In genomic region chr8:88853200-88853599, GRCm38 (mm10) we compare ENCODE assay signal across 26 mouse cellular contexts.
DNase-seq lines count a peak whose midpoint lies in the region; ATAC-seq lines count a peak whose summit lies in the region.
"Had no signal": no experiment of that assay in that cellular context is flagged by ENCODE, and none has a peak within 500 bp of the region (broad histone marks: within the 10 kb centered on the region; RNA-seq: fewer than 3 reads in every experiment).

No protein-coding gene starts in this region.

- DNase-seq in kidney, adult 18-20 months: peak; percentile 25
- no peak for DNase-seq in kidney, postnatal 10 days
- peak; percentile 24 to 44 for DNase-seq in kidney, postnatal 36 days
- no peak for DNase-seq in midbrain, embryonic 14.5 days
- DNase-seq in gastrocnemius, adult 18-20 months (ENCODE audit: low spot score): no peak
- DNase-seq: adrenal gland, postnatal 10 days; adrenal gland, postnatal 36 days; B cell, adult 2 months; cerebellum, adult 18-20 months; cerebellum, adult 9-10 months; cerebellum, postnatal 14 days; gastrocnemius, postnatal 10 days; gastrocnemius, postnatal 36 days; heart, adult 2 months had no signal

- H3K9ac ChIP-seq in kidney, embryonic 16.5 days (replicated peaks; ENCODE audit: low read length): no peak overlapping the region
- H3K9ac ChIP-seq in midbrain, embryonic 14.5 days (replicated peaks; ENCODE audit: low read length): no peak overlapping the region
- H3K9ac ChIP-seq: embryonic facial prominence, embryonic 12.5 days; embryonic facial prominence, embryonic 15.5 days; forebrain, embryonic 12.5 days; forebrain, embryonic 15.5 days; heart, embryonic 13.5 days; hindbrain, embryonic 12.5 days; hindbrain, embryonic 15.5 days had no signal

- H3K27ac ChIP-seq in kidney, embryonic 16.5 days (ENCODE audit: low read length): no peak overlapping the region
- H3K27ac ChIP-seq in midbrain, embryonic 14.5 days (replicated peaks; ENCODE audit: low read depth, low read length): no peak overlapping the region
- H3K27ac ChIP-seq: embryonic facial prominence, embryonic 12.5 days; embryonic facial prominence, embryonic 15.5 days; forebrain, embryonic 12.5 days; forebrain, embryonic 15.5 days; heart, adult 2 months; heart, embryonic 10.5 days; heart, embryonic 13.5 days; hindbrain, embryonic 12.5 days; hindbrain, embryonic 15.5 days had no signal

- H3K4me3 ChIP-seq in kidney, embryonic 16.5 days (ENCODE audit: low read length): no peak overlapping the region
- no peak overlapping the region for H3K4me3 ChIP-seq in midbrain, embryonic 14.5 days (replicated peaks; ENCODE audit: low read depth, low read length)
- H3K4me3 ChIP-seq: embryonic facial prominence, embryonic 12.5 days; embryonic facial prominence, embryonic 15.5 days; forebrain, embryonic 12.5 days; forebrain, embryonic 15.5 days; heart, adult 2 months; heart, embryonic 10.5 days; heart, embryonic 13.5 days; hindbrain, embryonic 12.5 days; hindbrain, embryonic 15.5 days had no signal

- ATAC-seq in kidney, embryonic 16.5 days (ENCODE audit: low FRiP score, low TSS enrichment): no peak
- 0 out of 2 replicates have a peak, but pooled peaks have one; percentile 1 for ATAC-seq in neutrophil, adult 5-6 weeks (ENCODE audit: extremely low read depth, insufficient number of reproducible peaks, low FRiP score, poor library complexity, severe bottlenecking)
- ATAC-seq in midbrain, embryonic 14.5 days (ENCODE audit: low FRiP score, low TSS enrichment): no peak
- ATAC-seq: forebrain, embryonic 15.5 days; Patski had no signal

- H3K4me1 ChIP-seq in kidney, embryonic 16.5 days (ENCODE audit: insufficient read depth, low read length): no peaks in the 10 kb centered on the region
- no peaks in the 10 kb centered on the region for H3K4me1 ChIP-seq in midbrain, embryonic 14.5 days (ENCODE audit: control insufficient read depth, insufficient read depth, low read length)
- H3K4me1 ChIP-seq: embryonic facial prominence, embryonic 12.5 days; embryonic facial prominence, embryonic 15.5 days; forebrain, embryonic 12.5 days; forebrain, embryonic 15.5 days; heart, embryonic 13.5 days; hindbrain, embryonic 12.5 days had no signal

- H3K9me3 ChIP-seq in kidney, embryonic 16.5 days (ENCODE audit: low read length): no peaks in the 10 kb centered on the region
- H3K9me3 ChIP-seq in midbrain, embryonic 14.5 days (ENCODE audit: control insufficient read depth, low read length): no peaks in the 10 kb centered on the region
- H3K9me3 ChIP-seq: embryonic facial prominence, embryonic 12.5 days; embryonic facial prominence, embryonic 15.5 days; forebrain, embryonic 12.5 days; forebrain, embryonic 15.5 days; heart, embryonic 10.5 days; heart, embryonic 13.5 days; hindbrain, embryonic 12.5 days; hindbrain, embryonic 15.5 days had no signal

- no peak overlapping the region for H3K4me2 ChIP-seq in kidney, embryonic 16.5 days (replicated peaks; ENCODE audit: low read depth, low read length)
- H3K4me2 ChIP-seq in midbrain, embryonic 14.5 days (ENCODE audit: low read length): no peak overlapping the region
- H3K4me2 ChIP-seq: embryonic facial prominence, embryonic 12.5 days; embryonic facial prominence, embryonic 15.5 days; forebrain, embryonic 12.5 days; forebrain, embryonic 15.5 days; heart, embryonic 13.5 days; hindbrain, embryonic 12.5 days; hindbrain, embryonic 15.5 days had no signal

- no peaks in the 10 kb centered on the region for H3K27me3 ChIP-seq in kidney, embryonic 16.5 days (ENCODE audit: insufficient read depth, low read length)
- no peaks in the 10 kb centered on the region for H3K27me3 ChIP-seq in midbrain, embryonic 14.5 days (ENCODE audit: control insufficient read depth, insufficient read depth, low read length)
- H3K27me3 ChIP-seq: embryonic facial prominence, embryonic 12.5 days; embryonic facial prominence, embryonic 15.5 days; forebrain, embryonic 12.5 days; forebrain, embryonic 15.5 days; hindbrain, embryonic 12.5 days; hindbrain, embryonic 15.5 days had no signal

- 90% methylated on average over 8 of the region's 8 CpGs for WGBS in kidney, embryonic 16.5 days
- 86% methylated on average over 8 of the region's 8 CpGs for WGBS in midbrain, embryonic 14.5 days

- H3K36me3 ChIP-seq in kidney, embryonic 16.5 days (ENCODE audit: insufficient read depth, low read length): no peaks in the 10 kb centered on the region
- H3K36me3 ChIP-seq in midbrain, embryonic 14.5 days (ENCODE audit: control insufficient read depth, insufficient read depth, low read length): no peaks in the 10 kb centered on the region
- H3K36me3 ChIP-seq: embryonic facial prominence, embryonic 12.5 days; embryonic facial prominence, embryonic 15.5 days; forebrain, embryonic 12.5 days; forebrain, embryonic 15.5 days; G1E; heart, embryonic 10.5 days; heart, embryonic 13.5 days; hindbrain, embryonic 12.5 days; hindbrain, embryonic 15.5 days had no signal

Comparison
In these comparisons a context has a peak if more than half of its experiments do, and no peak if none do; other contexts are left out.
1. DNase-seq: peak in kidney, adult 18-20 months (single experiment) and kidney, postnatal 36 days (2 of 2); none in kidney, postnatal 10 days (single experiment), midbrain, embryonic 14.5 days (single experiment) and gastrocnemius, adult 18-20 months (single experiment).